Mouse (Mus musculus) right cerebral cortex, postnatal 10 days (tissue): ENCODE measurements around the gene Tmem87b.

Experiments used
- DNase-seq, 2 experiments: peaks; one replicate each; pipeline ENCODE4 v3.0.0; 2021; ENCODE audit warnings: low spot score in 2 of 2

The Tmem87b gene

DNA sequence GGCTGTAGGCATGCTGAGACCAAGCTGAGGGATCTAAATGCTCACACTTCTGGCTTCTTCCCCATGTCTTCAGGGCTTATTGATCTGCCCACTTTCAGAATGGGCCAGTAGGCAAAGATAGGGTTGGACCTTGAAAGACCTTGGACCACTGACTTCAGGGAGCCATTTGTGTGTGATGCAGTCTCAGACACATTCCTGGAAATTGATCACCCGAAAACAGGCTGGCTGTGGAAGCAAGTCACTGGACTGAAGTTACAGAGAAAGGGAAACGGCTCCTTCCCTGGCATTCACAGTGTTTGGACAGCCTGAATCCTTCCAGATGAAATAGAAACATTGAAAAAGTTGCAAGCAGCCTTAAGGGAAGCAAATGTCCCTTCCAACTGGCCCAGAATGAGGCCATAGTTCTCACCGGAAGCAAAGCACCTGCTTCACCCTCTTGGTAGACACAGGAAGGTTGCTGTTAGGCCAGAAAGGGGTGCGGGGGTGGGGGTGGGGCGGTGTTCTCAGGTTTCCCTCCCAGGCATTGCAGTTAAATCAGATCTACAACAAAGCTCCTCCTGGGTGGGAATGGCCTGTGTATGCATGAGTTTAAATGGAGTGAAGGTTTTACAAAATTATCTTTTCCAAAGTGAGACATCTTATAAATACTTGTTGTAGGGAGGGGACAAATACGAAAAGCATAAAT, 70.1 kb downstream of the Tmem87b start:
- no peak for DNase-seq

DNA sequence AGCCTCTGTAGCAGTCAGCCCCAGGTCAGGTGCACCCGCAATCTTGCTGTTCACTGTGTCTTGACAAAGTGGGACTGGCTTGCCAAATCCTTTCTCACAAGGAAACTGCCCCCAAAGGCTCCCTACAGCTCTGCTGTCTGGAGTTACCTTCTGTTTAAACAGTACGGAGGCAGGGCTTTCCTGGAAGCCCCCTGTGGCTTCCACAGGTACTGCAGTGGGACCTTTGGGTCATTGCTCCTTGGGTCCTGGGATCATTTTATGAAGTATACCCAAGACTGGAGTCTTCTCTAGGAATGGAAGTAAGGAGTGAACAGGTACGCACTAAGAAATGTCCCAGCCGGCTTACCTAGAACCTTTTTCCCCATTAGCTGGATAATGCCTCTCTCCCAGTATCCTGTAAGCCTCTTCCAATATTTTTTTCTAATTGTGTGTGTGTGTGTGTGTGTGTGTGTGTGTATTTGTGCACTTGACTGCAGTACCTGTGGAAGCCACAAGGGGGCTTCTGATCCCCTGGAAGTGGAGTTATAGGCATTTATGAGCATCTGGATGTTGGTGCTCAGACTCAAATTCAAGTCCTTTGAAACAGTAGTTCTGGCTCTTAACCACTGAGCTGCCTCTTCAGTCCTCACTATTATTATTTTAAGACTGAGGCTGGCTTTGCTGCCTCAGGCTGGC, 72.9 kb downstream of the Tmem87b start:
- DNase-seq: no peak

DNA sequence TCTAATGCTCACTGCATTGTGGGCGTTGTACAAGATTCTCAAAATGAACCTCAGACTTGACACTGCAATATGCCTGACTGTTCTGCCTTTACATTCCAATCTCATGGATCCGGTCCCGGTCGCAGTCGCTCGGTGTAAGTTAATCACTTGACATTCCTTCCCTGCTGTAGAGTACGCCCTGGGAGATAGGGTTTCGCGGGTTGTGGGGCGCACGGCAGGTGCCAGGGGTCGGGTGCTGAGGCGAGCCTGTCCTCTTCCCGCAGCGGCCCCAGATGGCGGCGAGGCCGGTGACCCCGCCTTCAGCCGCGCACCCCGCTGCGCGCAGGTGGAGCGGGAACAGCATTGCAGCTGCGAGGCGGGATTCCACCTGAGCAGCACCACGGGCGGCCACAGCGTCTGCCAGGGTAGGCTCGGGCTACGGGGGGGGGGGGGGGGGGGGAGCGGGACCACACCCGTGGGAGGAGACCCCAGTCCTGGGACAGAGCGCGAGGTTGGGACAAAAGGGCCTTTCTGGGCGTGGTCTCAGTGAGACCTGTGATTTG, 74.3 kb downstream of the Tmem87b start:
- no peak for DNase-seq

DNA sequence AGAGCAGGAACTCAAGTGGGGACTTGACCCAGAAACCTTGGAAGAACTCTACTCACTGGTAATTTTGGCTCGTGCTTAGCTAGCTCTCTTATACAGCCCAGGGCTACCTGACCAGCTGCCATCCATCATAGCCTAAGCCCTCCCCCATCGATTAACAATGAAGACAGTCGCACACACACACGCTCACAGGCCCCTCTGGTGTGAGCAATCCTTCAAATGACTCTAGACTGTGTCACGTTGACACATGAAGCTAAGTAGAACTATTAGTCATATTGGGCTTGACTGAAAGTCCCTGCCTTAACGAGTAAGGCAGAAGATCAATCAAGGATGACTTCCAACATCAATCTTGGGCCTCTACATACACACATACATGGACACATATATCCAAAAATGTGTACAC, 84.9 kb downstream of the Tmem87b start:
- no peak for DNase-seq

GRCm38 (mm10) chr2:128903661-128904060, 85.7 kb downstream of the Tmem87b start:
- DNase-seq: no peak
